ENCODE assay signal across 14 mouse cellular contexts in genomic region chr2:172739529-172739928, GRCm38 (mm10).
DNase-seq lines count a peak whose midpoint lies in the region; ATAC-seq and TF ChIP-seq lines count a peak whose summit lies in the region.
"Had no signal": no experiment of that assay in that cellular context is flagged by ENCODE, and none has a peak within 500 bp of the region (broad histone marks: within the 10 kb centered on the region; RNA-seq: fewer than 3 reads in every experiment).

No protein-coding gene starts in this region.

- no peak for TF ChIP-seq CTCF in lung, embryonic 14.5 days (IDR thresholded peaks at IDR 0.05; ENCODE audit: low read depth)

- H3K4me2 ChIP-seq in forebrain, embryonic 14.5 days (ENCODE audit: low read length): no peak overlapping the region
- H3K4me2 ChIP-seq in lung, embryonic 14.5 days: peak overlapping the region; percentile 25; the same call in 1 of the 2 replicates
- peak overlapping the region; percentile 27; the same call in 1 of the 2 replicates for H3K4me2 ChIP-seq in limb, embryonic 11.5 days (ENCODE audit: low read depth, severe bottlenecking)
- no peak overlapping the region for H3K4me2 ChIP-seq in intestine, embryonic 15.5 days (replicated peaks)
- H3K4me2 ChIP-seq: liver, embryonic 13.5 days; stomach, embryonic 15.5 days had no signal

- DNase-seq in forebrain, embryonic 10.5 days (ENCODE audit: extremely low spot score, low spot score): peak; percentile 46
- DNase-seq in forebrain, embryonic 14.5 days (ENCODE audit: low spot score): no peak
- DNase-seq in lung, embryonic 14.5 days: peak; percentile 39
- DNase-seq in lung, postnatal 14 days: no peak
- DNase-seq in embryo, embryonic 11 days: peak; percentile 69
- no peak for DNase-seq in limb, embryonic 11.5 days (ENCODE audit: low spot score)
- no peak for DNase-seq in spleen, adult 12 weeks (ENCODE audit: low spot score)
- DNase-seq: adrenal gland, postnatal 14 days; cerebellum, postnatal 10 days; kidney, postnatal 14 days; liver, embryonic 13.5 days; right cerebral cortex, postnatal 4 days had no signal

- peaks cover 86% of the 10 kb centered on the region for H3K27me3 ChIP-seq in forebrain, embryonic 10.5 days (ENCODE audit: poor library complexity, severe bottlenecking)
- peaks cover 6% of the 10 kb centered on the region for H3K27me3 ChIP-seq in forebrain, embryonic 14.5 days (replicated peaks; ENCODE audit: control insufficient read depth, insufficient read depth, low read length)
- H3K27me3 ChIP-seq in lung, embryonic 14.5 days (ENCODE audit: insufficient read depth, low read length): peaks cover 17% of the 10 kb centered on the region
- no peaks in the 10 kb centered on the region for H3K27me3 ChIP-seq in limb, embryonic 11.5 days (ENCODE audit: control insufficient read depth, insufficient read depth, low read length)
- H3K27me3 ChIP-seq in intestine, embryonic 15.5 days (replicated peaks): peaks cover 51% of the 10 kb centered on the region

- ATAC-seq in forebrain, embryonic 14.5 days: no peak
- no peak for ATAC-seq in lung, embryonic 14.5 days (ENCODE audit: insufficient read depth)
- no peak for ATAC-seq in limb, embryonic 11.5 days (ENCODE audit: insufficient number of reproducible peaks, low FRiP score, low TSS enrichment, low read depth)
- no peak for ATAC-seq in intestine, embryonic 15.5 days

- H3K4me3 ChIP-seq in forebrain, embryonic 10.5 days: 0 out of 2 replicates have a peak overlapping the region, but pooled peaks have one; percentile 18
- no peak overlapping the region for H3K4me3 ChIP-seq in forebrain, embryonic 14.5 days (ENCODE audit: low read depth, low read length)
- H3K4me3 ChIP-seq in lung, embryonic 14.5 days (ENCODE audit: low read depth, low read length): no peak overlapping the region
- H3K4me3 ChIP-seq in limb, embryonic 11.5 days (ENCODE audit: low read depth, low read length): no peak overlapping the region
- H3K4me3 ChIP-seq in intestine, embryonic 15.5 days (replicated peaks): no peak overlapping the region
- H3K4me3 ChIP-seq: liver, embryonic 13.5 days; stomach, embryonic 15.5 days had no signal

- 10% methylated on average over 19 of the region's 19 CpGs for WGBS in forebrain, embryonic 10.5 days
- 22% methylated on average over 19 of the region's 19 CpGs for WGBS in forebrain, embryonic 14.5 days
- WGBS in lung, embryonic 14.5 days: 8% methylated on average over 19 of the region's 19 CpGs
- 3% methylated on average over 19 of the region's 19 CpGs for WGBS in limb, embryonic 11.5 days
- 8% methylated on average over 19 of the region's 19 CpGs for WGBS in intestine, embryonic 15.5 days

- H3K4me1 ChIP-seq in forebrain, embryonic 10.5 days: peaks cover 56% of the 10 kb centered on the region
- H3K4me1 ChIP-seq in forebrain, embryonic 14.5 days (ENCODE audit: control insufficient read depth, insufficient read depth, low read length): no peaks in the 10 kb centered on the region
- peaks cover 6% of the 10 kb centered on the region; the same call in 1 of the 2 replicates for H3K4me1 ChIP-seq in lung, embryonic 14.5 days (ENCODE audit: insufficient read depth)
- H3K4me1 ChIP-seq in limb, embryonic 11.5 days (ENCODE audit: control insufficient read depth, insufficient read depth, low read length): peaks cover 10% of the 10 kb centered on the region
- H3K4me1 ChIP-seq in intestine, embryonic 15.5 days (replicated peaks): no peaks in the 10 kb centered on the region
- H3K4me1 ChIP-seq: liver, embryonic 13.5 days had no signal

- no peaks in the 10 kb centered on the region for H3K36me3 ChIP-seq in forebrain, embryonic 10.5 days (replicated peaks)
- no peaks in the 10 kb centered on the region for H3K36me3 ChIP-seq in forebrain, embryonic 14.5 days (ENCODE audit: control insufficient read depth, insufficient read depth, low read length)
- H3K36me3 ChIP-seq in lung, embryonic 14.5 days (ENCODE audit: insufficient read depth): no peaks in the 10 kb centered on the region
- H3K36me3 ChIP-seq in limb, embryonic 11.5 days (ENCODE audit: control insufficient read depth, insufficient read depth, low read length): no peaks in the 10 kb centered on the region
- no peaks in the 10 kb centered on the region for H3K36me3 ChIP-seq in intestine, embryonic 15.5 days
- H3K36me3 ChIP-seq: liver, embryonic 13.5 days; stomach, embryonic 15.5 days had no signal

- peak overlapping the region; percentile 65; the same call in 1 of the 2 replicates for H3K27ac ChIP-seq in forebrain, embryonic 10.5 days
- H3K27ac ChIP-seq in forebrain, embryonic 14.5 days (ENCODE audit: low read depth, low read length): no peak overlapping the region
- no peak overlapping the region for H3K27ac ChIP-seq in lung, embryonic 14.5 days (ENCODE audit: low read depth)
- H3K27ac ChIP-seq in limb, embryonic 11.5 days (replicated peaks; ENCODE audit: low read depth, low read length): peak overlapping the region; percentile 32; the same call in 1 of the 2 replicates
- H3K27ac ChIP-seq in intestine, embryonic 15.5 days: no peak overlapping the region
- H3K27ac ChIP-seq: liver, embryonic 13.5 days; stomach, embryonic 15.5 days had no signal

- H3K9ac ChIP-seq in forebrain, embryonic 14.5 days (ENCODE audit: low read length): no peak overlapping the region
- no peak overlapping the region for H3K9ac ChIP-seq in lung, embryonic 14.5 days
- no peak overlapping the region for H3K9ac ChIP-seq in limb, embryonic 11.5 days (ENCODE audit: low read length)
- no peak overlapping the region for H3K9ac ChIP-seq in intestine, embryonic 15.5 days
- H3K9ac ChIP-seq: liver, embryonic 13.5 days; stomach, embryonic 15.5 days had no signal

- H3K9me3 ChIP-seq in forebrain, embryonic 10.5 days: peaks cover 19% of the 10 kb centered on the region
- H3K9me3 ChIP-seq in forebrain, embryonic 14.5 days (replicated peaks; ENCODE audit: control insufficient read depth, low read length): no peaks in the 10 kb centered on the region
- no peaks in the 10 kb centered on the region for H3K9me3 ChIP-seq in lung, embryonic 14.5 days (ENCODE audit: low read depth, low read length)
- H3K9me3 ChIP-seq in limb, embryonic 11.5 days (ENCODE audit: control insufficient read depth, low read length): no peaks in the 10 kb centered on the region
- H3K9me3 ChIP-seq in intestine, embryonic 15.5 days: no peaks in the 10 kb centered on the region
- H3K9me3 ChIP-seq: liver, embryonic 13.5 days; stomach, embryonic 15.5 days had no signal

Comparison
In these comparisons a context has a peak if more than half of its experiments do, and no peak if none do; other contexts are left out.
1. DNase-seq: peak in forebrain, embryonic 10.5 days (single experiment), lung, embryonic 14.5 days (single experiment) and embryo, embryonic 11 days (single experiment); none in forebrain, embryonic 14.5 days (single experiment), lung, postnatal 14 days (single experiment), limb, embryonic 11.5 days (single experiment) and spleen, adult 12 weeks (single experiment).
2. H3K27ac ChIP-seq: peak in forebrain, embryonic 10.5 days (single experiment) and limb, embryonic 11.5 days (single experiment); none in forebrain, embryonic 14.5 days (single experiment), lung, embryonic 14.5 days (single experiment) and intestine, embryonic 15.5 days (single experiment).
3. H3K4me2 ChIP-seq: peak in lung, embryonic 14.5 days (single experiment) and limb, embryonic 11.5 days (single experiment); none in forebrain, embryonic 14.5 days (single experiment) and intestine, embryonic 15.5 days (single experiment).